Mouse (Mus musculus): ENCODE measurements around the gene BC067074.

DNA sequence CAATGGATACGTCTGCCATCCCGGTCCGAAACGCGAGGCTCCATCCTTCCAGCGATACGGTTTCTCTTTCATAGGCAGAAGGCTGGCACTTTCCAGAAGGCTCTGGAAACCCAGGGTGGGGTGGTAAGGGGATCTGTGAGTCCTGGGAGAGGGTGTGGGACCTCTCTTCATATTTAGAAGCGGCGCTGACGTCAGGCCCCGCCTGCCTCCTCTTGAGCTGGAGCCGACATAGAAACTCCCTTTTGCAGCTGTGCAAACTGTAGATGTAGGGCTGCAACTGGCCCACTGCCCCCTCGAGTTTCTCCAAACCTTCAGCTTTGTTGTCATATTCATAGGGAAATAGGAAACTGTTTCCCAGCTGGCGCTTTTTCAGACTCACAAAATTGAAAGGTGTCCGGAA, 101.6 kb downstream of the BC067074 start:
- TF ChIP-seq CTCF (IDR thresholded peaks at IDR 0.05; ENCODE audit: borderline replicate concordance, control insufficient read depth, extremely low read depth, insufficient read depth, low read length, poor library complexity) (no peak), POLR2A (IDR thresholded peaks at IDR 0.05; ENCODE audit: control insufficient read depth, extremely low read depth, insufficient read depth, low read length, poor library complexity) (no peak)
